Mouse (Mus musculus) intestine, postnatal 0 days (tissue): ENCODE data around the gene Coa4. TPM values are rescaled to one million over a fixed set of nuclear protein-coding genes. Genes with fewer than 3 reads are reported as not detected.

Source experiments
- ATAC-seq: fragments of 200-750 bp; cut with Nextera tagmentation; 2 replicates; pipeline ENCODE4 v1.8.0; 2017; ENCODE audit warnings: mild to moderate bottlenecking, moderate TSS enrichment, moderate library complexity
- H3K27ac ChIP-seq: fragments of 300-500 bp; sonication (generic); 2 replicates; pipeline ENCODE4 v1.5.1; 2014; ENCODE audit warnings: mild to moderate bottlenecking, low read depth, low read length, moderate library complexity
- H3K27me3 ChIP-seq: fragments of 300-500 bp; sonication (generic); replicated peaks from 2 replicates; pipeline ENCODE4 v1.6.1; 2014; ENCODE audit warnings: low read length, mixed read lengths; ENCODE audit not compliant: control insufficient read depth, insufficient read depth
- H3K36me3 ChIP-seq: fragments of 300-500 bp; sonication (generic); 2 replicates; pipeline ENCODE4 v1.6.1; 2014; ENCODE audit warnings: mild to moderate bottlenecking, moderate library complexity; ENCODE audit not compliant: control insufficient read depth, insufficient read depth
- H3K4me1 ChIP-seq: fragments of 300-500 bp; sonication (generic); replicated peaks from 2 replicates; pipeline ENCODE4 v1.6.1; 2014; ENCODE audit warnings: antibody characterized with exemption, low read length, mixed read lengths; ENCODE audit not compliant: control insufficient read depth, insufficient read depth
- H3K4me2 ChIP-seq: fragments of 300-500 bp; sonication (generic); replicated peaks from 2 replicates; pipeline ENCODE4 v1.6.1; 2014; ENCODE audit warnings: low read depth, mild to moderate bottlenecking, moderate library complexity
- H3K4me3 ChIP-seq: fragments of 300-500 bp; sonication (generic); 2 replicates; pipeline ENCODE4 v1.5.1; 2014; ENCODE audit warnings: low read depth, low read length
- H3K9ac ChIP-seq: fragments of 300-500 bp; sonication (generic); 2 replicates; pipeline ENCODE4 v1.6.1; 2014; ENCODE audit warnings: mild to moderate bottlenecking, low read depth, low read length
- H3K9me3 ChIP-seq: fragments of 300-500 bp; sonication (generic); 2 replicates; pipeline ENCODE4 v1.6.1; 2016; ENCODE audit warnings: mixed run types; ENCODE audit not compliant: control insufficient read depth
- CTCF ChIP-seq: sonication (generic); IDR thresholded peaks from 2 replicates; pipeline ENCODE4 v1.5.1; 2016; ENCODE audit warnings: low read depth, mild to moderate bottlenecking, control low read depth, antibody characterized with exemption, moderate library complexity
- WGBS: fragments of 180-500 bp; shearing (Covaris S2); extraction: QIAGEN DNeasy Blood & Tissue Kit; methylation state at CpG from one replicate; pipeline ENCODE4 v1.1.7; 2014; 5-methylcytosine and 5-hydroxymethylcytosine counted together
- polyA plus RNA-seq: library from polyadenylated mRNA; unstranded; fragments of >200 nt; fragmentation: Nextera tagmentation; extraction: Ambion mirVana; gene quantifications from 2 replicates; pipeline ENCODE4 v1.2.1, GENCODE M21; 2015

The Coa4 gene
- polyA plus RNA-seq, 1 experiment from 2014 or later, result 54.1 TPM

- Histone ChIP-seq H3K9ac (no peak overlapping the region), H3K4me1 (no peaks in the 10 kb centered on the region; the same call in 1 of the 2 replicates), H3K4me2 (no peak overlapping the region), H3K27me3 (no peaks in the 10 kb centered on the region), H3K36me3 (peaks cover 27% of the 10 kb centered on the region), H3K4me3 (no peak overlapping the region), H3K9me3 (no peaks in the 10 kb centered on the region), H3K27ac (no peak overlapping the region)
- 56% methylated on average over 7 of the region's 7 CpGs for WGBS
- no peak for TF ChIP-seq CTCF
- no peak for ATAC-seq
These were observed 34.4 kb upstream of the Coa4 start for GRCm38 (mm10) chr7:100502374-100502922.

GRCm38 (mm10) chr7:100503076-100503475 is 33.8 kb upstream of the Coa4 start:
- Histone ChIP-seq H3K27me3 (no peaks in the 10 kb centered on the region), H3K4me1 (no peaks in the 10 kb centered on the region; the same call in 1 of the 2 replicates), H3K4me2 (no peak overlapping the region), H3K36me3 (peaks cover 21% of the 10 kb centered on the region), H3K9ac (no peak overlapping the region), H3K27ac (no peak overlapping the region), H3K4me3 (no peak overlapping the region), H3K9me3 (no peaks in the 10 kb centered on the region)
- no peak for TF ChIP-seq CTCF
- ATAC-seq, result no peak
- WGBS, result 71% methylated on average over 5 of the region's 5 CpGs

- WGBS, result 64% methylated on average over 13 of the region's 13 CpGs
- Histone ChIP-seq H3K4me3 (no peak overlapping the region), H3K27ac (no peak overlapping the region), H3K4me1 (no peaks in the 10 kb centered on the region; the same call in 1 of the 2 replicates), H3K9me3 (no peaks in the 10 kb centered on the region), H3K4me2 (no peak overlapping the region), H3K27me3 (no peaks in the 10 kb centered on the region), H3K9ac (no peak overlapping the region), H3K36me3 (peaks cover 2% of the 10 kb centered on the region; the same call in 1 of the 2 replicates)
- no peak for ATAC-seq
- TF ChIP-seq CTCF, result no peak
These were observed 32.0 kb upstream of the Coa4 start for GRCm38 (mm10) chr7:100504740-100505487.

- Histone ChIP-seq H3K27ac (no peak overlapping the region), H3K9me3 (no peaks in the 10 kb centered on the region), H3K4me1 (no peaks in the 10 kb centered on the region; the same call in 1 of the 2 replicates), H3K36me3 (no peaks in the 10 kb centered on the region), H3K4me3 (no peak overlapping the region), H3K27me3 (no peaks in the 10 kb centered on the region), H3K4me2 (no peak overlapping the region), H3K9ac (no peak overlapping the region)
- no peak for ATAC-seq
- WGBS, result 58% methylated on average over 4 of the region's 4 CpGs
- no peak for TF ChIP-seq CTCF
These were observed 30.4 kb upstream of the Coa4 start for GRCm38 (mm10) chr7:100506494-100506893.

GRCm38 (mm10) chr7:100508670-100509069 is 28.2 kb upstream of the Coa4 start:
- Histone ChIP-seq H3K27me3 (no peaks in the 10 kb centered on the region), H3K4me2 (no peak overlapping the region), H3K4me3 (no peak overlapping the region), H3K4me1 (no peaks in the 10 kb centered on the region), H3K36me3 (no peaks in the 10 kb centered on the region), H3K27ac (no peak overlapping the region), H3K9ac (no peak overlapping the region), H3K9me3 (no peaks in the 10 kb centered on the region)
- ATAC-seq, result peak; percentile 16; the same call in 1 of the 2 replicates
- TF ChIP-seq CTCF, result no peak
- WGBS, result 23% methylated on average over 3 of the region's 3 CpGs

GRCm38 (mm10) chr7:100511602-100512001 is 25.3 kb upstream of the Coa4 start:
- H3K4me3 ChIP-seq, result no peak overlapping the region
- no peaks in the 10 kb centered on the region for H3K27me3 ChIP-seq
- H3K4me2 ChIP-seq, result no peak overlapping the region
- H3K4me1 ChIP-seq, result no peaks in the 10 kb centered on the region
- H3K9ac ChIP-seq, result no peak overlapping the region
- no peak for ATAC-seq
- no peaks in the 10 kb centered on the region for H3K9me3 ChIP-seq
- TF ChIP-seq CTCF, result no peak
- H3K27ac ChIP-seq, result no peak overlapping the region
- H3K36me3 ChIP-seq, result no peaks in the 10 kb centered on the region
- WGBS, result 69% methylated on average over 8 of the region's 8 CpGs
